Mouse (Mus musculus): ENCODE data around the gene Ccnjl. TPM values are rescaled to one million over a fixed set of nuclear protein-coding genes. Genes with fewer than 3 reads are reported as not detected.

Ccnjl gene
- polyA plus RNA-seq, 1 experiment: 7.9 TPM

GRCm38 (mm10) chr11:43604891-43605290, 76.3 kb downstream of the Ccnjl start:
- Histone ChIP-seq H3K27ac (ENCODE audit: insufficient read depth, low read depth, low read length) (no peak overlapping the region), H3K4me1 (ENCODE audit: control insufficient read depth, insufficient read depth, insufficient read length, low read length) (no peaks in the 10 kb centered on the region), H3K4me3 (ENCODE audit: low read depth, low read length) (no peak overlapping the region), H3K36me3 (ENCODE audit: control insufficient read depth, insufficient read depth, low read length) (no peaks in the 10 kb centered on the region), H3K27me3 (ENCODE audit: control insufficient read depth, insufficient read depth, low read length) (no peaks in the 10 kb centered on the region)
- 92% methylated on average over 6 of the region's 6 CpGs for WGBS
- TF ChIP-seq POLR2A (IDR thresholded peaks at IDR 0.05; ENCODE audit: low read depth, low read length) (no peak), CTCF (IDR thresholded peaks at IDR 0.05; ENCODE audit: extremely low read depth, insufficient read length, insufficient replicate concordance, low read depth, low read length) (no peak)

- WGBS: 79% methylated on average over 6 of the region's 6 CpGs
- Histone ChIP-seq H3K36me3 (ENCODE audit: control insufficient read depth, insufficient read depth, low read length) (no peaks in the 10 kb centered on the region), H3K27me3 (ENCODE audit: control insufficient read depth, insufficient read depth, low read length) (no peaks in the 10 kb centered on the region), H3K27ac (ENCODE audit: insufficient read depth, low read depth, low read length) (no peak overlapping the region), H3K4me3 (ENCODE audit: low read depth, low read length) (no peak overlapping the region), H3K4me1 (ENCODE audit: control insufficient read depth, insufficient read depth, insufficient read length, low read length) (peaks cover 6% of the 10 kb centered on the region; the same call in 1 of the 2 replicates)
- TF ChIP-seq CTCF (IDR thresholded peaks at IDR 0.05; ENCODE audit: extremely low read depth, insufficient read length, insufficient replicate concordance, low read depth, low read length) (no peak), POLR2A (IDR thresholded peaks at IDR 0.05; ENCODE audit: low read depth, low read length) (no peak)
These were observed 77.3 kb downstream of the Ccnjl start for GRCm38 (mm10) chr11:43605859-43606258.

GRCm38 (mm10) chr11:43608440-43608839, 79.9 kb downstream of the Ccnjl start:
- 83% methylated on average over 3 of the region's 3 CpGs for WGBS

DNA sequence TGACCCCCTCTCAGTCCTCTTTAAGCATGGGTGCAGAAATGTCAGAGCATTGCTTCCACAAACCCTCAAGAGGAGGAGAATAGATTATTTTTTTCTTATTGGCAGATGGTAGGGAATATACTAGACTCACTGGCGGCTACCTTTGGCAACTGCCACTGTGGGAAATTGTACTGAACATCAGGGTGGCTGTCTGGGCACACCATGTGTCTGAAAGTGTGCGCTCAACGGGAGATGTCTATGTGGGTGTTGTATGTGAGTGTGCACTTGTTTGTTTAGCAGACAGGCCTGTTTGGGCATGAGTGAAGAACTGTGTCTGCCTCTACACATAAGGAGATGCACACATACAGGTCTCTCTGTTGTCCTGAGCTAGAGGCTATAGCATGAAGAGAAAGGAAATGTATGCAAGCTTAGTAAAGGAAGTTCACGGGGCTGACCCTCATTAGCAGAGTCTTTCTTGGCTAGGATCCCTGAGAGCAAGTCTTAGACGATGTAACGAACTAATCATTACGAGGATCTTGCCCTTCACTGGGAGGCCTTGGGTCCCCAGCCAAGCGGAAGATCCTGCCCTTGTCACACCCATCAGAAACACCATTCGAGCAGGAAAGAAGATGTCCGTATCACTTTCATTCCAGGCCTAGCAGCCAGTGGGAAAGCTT, 81.5 kb downstream of the Ccnjl start:
- WGBS: 34% methylated on average over 10 of the region's 10 CpGs
- TF ChIP-seq CTCF (IDR thresholded peaks at IDR 0.05; ENCODE audit: extremely low read depth, insufficient read length, insufficient replicate concordance, low read depth, low read length) (no peak), POLR2A (IDR thresholded peaks at IDR 0.05; ENCODE audit: low read depth, low read length) (no peak)
- H3K4me3 ChIP-seq (ENCODE audit: low read depth, low read length): no peak overlapping the region

More at GRCm38 (mm10) chr11:43608440-43608839, 79.9 kb downstream of the Ccnjl start:
- Histone ChIP-seq H3K27me3 (ENCODE audit: control insufficient read depth, insufficient read depth, low read length) (no peaks in the 10 kb centered on the region), H3K4me3 (ENCODE audit: low read depth, low read length) (no peak overlapping the region), H3K4me1 (ENCODE audit: control insufficient read depth, insufficient read depth, insufficient read length, low read length) (peaks cover 6% of the 10 kb centered on the region; the same call in 1 of the 2 replicates), H3K27ac (ENCODE audit: insufficient read depth, low read depth, low read length) (no peak overlapping the region), H3K36me3 (ENCODE audit: control insufficient read depth, insufficient read depth, low read length) (no peaks in the 10 kb centered on the region)
- TF ChIP-seq POLR2A (IDR thresholded peaks at IDR 0.05; ENCODE audit: low read depth, low read length) (no peak), CTCF (IDR thresholded peaks at IDR 0.05; ENCODE audit: extremely low read depth, insufficient read length, insufficient replicate concordance, low read depth, low read length) (no peak)

DNA sequence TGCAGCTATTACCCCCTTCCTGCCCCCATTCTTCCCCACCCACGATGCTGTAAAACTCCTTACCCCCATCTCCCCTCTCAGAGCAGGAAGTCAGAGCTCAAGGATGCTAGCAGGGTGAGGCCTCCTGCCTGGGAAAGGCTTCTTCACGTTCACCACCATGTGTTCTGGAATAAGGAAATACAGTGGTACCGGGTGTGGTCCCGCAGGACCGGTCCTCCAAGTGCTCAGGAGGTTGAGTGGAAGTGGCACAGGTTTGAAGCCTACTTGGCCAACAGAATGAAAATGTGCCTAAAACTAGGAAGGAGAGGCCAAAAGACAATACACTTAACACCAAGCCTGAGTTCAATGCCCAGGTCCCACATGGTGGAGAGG, 82.1 kb downstream of the Ccnjl start:
- 32% methylated on average over 5 of the region's 5 CpGs for WGBS
- Histone ChIP-seq H3K36me3 (ENCODE audit: control insufficient read depth, insufficient read depth, low read length) (no peaks in the 10 kb centered on the region), H3K27ac (ENCODE audit: insufficient read depth, low read depth, low read length) (0 out of 2 replicates have a peak overlapping the region, but pooled peaks have one; percentile 9), H3K27me3 (ENCODE audit: control insufficient read depth, insufficient read depth, low read length) (no peaks in the 10 kb centered on the region), H3K4me3 (ENCODE audit: low read depth, low read length) (no peak overlapping the region), H3K4me1 (ENCODE audit: control insufficient read depth, insufficient read depth, insufficient read length, low read length) (peaks cover 6% of the 10 kb centered on the region; the same call in 1 of the 2 replicates)
- TF ChIP-seq CTCF (IDR thresholded peaks at IDR 0.05; ENCODE audit: extremely low read depth, insufficient read length, insufficient replicate concordance, low read depth, low read length) (no peak), POLR2A (IDR thresholded peaks at IDR 0.05; ENCODE audit: low read depth, low read length) (no peak)

More for the DNA sequence above, 81.5 kb downstream of the Ccnjl start:
- Histone ChIP-seq H3K27me3 (ENCODE audit: control insufficient read depth, insufficient read depth, low read length) (no peaks in the 10 kb centered on the region), H3K36me3 (ENCODE audit: control insufficient read depth, insufficient read depth, low read length) (no peaks in the 10 kb centered on the region), H3K4me1 (ENCODE audit: control insufficient read depth, insufficient read depth, insufficient read length, low read length) (peaks cover 6% of the 10 kb centered on the region; the same call in 1 of the 2 replicates), H3K27ac (ENCODE audit: insufficient read depth, low read depth, low read length) (peak overlapping the region; percentile 64)

GRCm38 (mm10) chr11:43612834-43613488, 84.4 kb downstream of the Ccnjl start:
- H3K4me1 ChIP-seq (ENCODE audit: control insufficient read depth, insufficient read depth, insufficient read length, low read length): peaks cover 6% of the 10 kb centered on the region; the same call in 1 of the 2 replicates
- no peak overlapping the region for H3K27ac ChIP-seq (ENCODE audit: insufficient read depth, low read depth, low read length)
- H3K36me3 ChIP-seq (ENCODE audit: control insufficient read depth, insufficient read depth, low read length): no peaks in the 10 kb centered on the region
- no peaks in the 10 kb centered on the region for H3K27me3 ChIP-seq (ENCODE audit: control insufficient read depth, insufficient read depth, low read length)
- TF ChIP-seq CTCF (IDR thresholded peaks at IDR 0.05; ENCODE audit: extremely low read depth, insufficient read length, insufficient replicate concordance, low read depth, low read length) (peak; percentile 88; the same call in 1 of the 2 replicates), POLR2A (IDR thresholded peaks at IDR 0.05; ENCODE audit: low read depth, low read length) (no peak)
- no peak overlapping the region for H3K4me3 ChIP-seq (ENCODE audit: low read depth, low read length)
- 28% methylated on average over 12 of the region's 12 CpGs for WGBS

- Histone ChIP-seq H3K27ac (ENCODE audit: insufficient read depth, low read depth, low read length) (no peak overlapping the region), H3K36me3 (ENCODE audit: control insufficient read depth, insufficient read depth, low read length) (no peaks in the 10 kb centered on the region), H3K27me3 (ENCODE audit: control insufficient read depth, insufficient read depth, low read length) (no peaks in the 10 kb centered on the region), H3K4me1 (ENCODE audit: control insufficient read depth, insufficient read depth, insufficient read length, low read length) (peaks cover 2% of the 10 kb centered on the region; the same call in 1 of the 2 replicates), H3K4me3 (ENCODE audit: low read depth, low read length) (no peak overlapping the region)
- 52% methylated on average over 5 of the region's 5 CpGs for WGBS
- TF ChIP-seq CTCF (IDR thresholded peaks at IDR 0.05; ENCODE audit: extremely low read depth, insufficient read length, insufficient replicate concordance, low read depth, low read length): no peak
- no peak for TF ChIP-seq POLR2A (IDR thresholded peaks at IDR 0.05; ENCODE audit: low read depth, low read length)
These were observed 89.3 kb downstream of the Ccnjl start for GRCm38 (mm10) chr11:43617924-43618323.
